Mouse (Mus musculus): Measurements from ENCODE around the gene Srxn1.

Srxn1 gene

DNA sequence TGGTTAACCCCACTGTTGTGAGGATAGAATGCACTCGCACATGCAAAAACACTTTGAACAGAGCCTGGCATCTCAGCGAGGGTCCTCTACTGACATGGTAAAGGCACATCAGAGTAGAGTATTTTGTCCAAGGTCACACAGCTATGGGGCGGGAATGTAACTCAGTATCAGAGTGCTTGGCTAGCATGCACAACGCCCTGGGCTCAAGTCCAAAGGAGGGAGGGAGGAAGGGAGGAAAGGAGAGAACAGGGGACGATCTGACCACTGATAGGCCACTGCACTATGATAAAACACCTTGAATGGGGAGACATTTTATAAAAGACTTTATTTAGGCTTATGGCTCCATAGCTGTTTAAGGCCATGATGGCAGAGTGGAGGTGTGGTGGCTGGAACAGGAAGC, 15.7 kb upstream of the Srxn1 start:
- CTCF ChIA-PET: interaction anchor here (0.6 kb wide), 1 partner anchor 22 kb away, joined by 3 read pairs; no protein-coding TSS in a partner anchor

DNA sequence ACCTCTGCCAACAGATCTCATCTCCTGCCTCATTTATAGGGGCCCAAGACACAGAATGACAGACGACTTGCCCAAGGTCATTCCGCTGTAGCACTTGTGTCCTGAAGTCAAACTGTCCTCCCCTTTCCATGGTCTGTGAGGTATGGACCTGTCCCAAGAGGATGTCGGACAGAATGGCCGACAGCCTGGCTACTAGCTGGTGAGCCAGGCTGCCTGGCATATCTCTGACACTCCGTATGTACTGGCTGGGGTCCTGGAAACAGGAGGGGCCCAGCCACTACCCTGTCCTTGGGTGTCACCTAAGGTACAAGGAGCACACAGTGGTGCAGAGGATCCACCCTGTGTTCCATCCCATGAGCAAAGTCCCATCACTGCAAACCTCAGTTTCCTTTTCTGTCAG, 14.8 kb upstream of the Srxn1 start:
- CTCF ChIA-PET: interaction anchor here (0.7 kb wide), 1 partner anchor 290 kb away, joined by 3 read pairs; no protein-coding TSS in a partner anchor

DNA sequence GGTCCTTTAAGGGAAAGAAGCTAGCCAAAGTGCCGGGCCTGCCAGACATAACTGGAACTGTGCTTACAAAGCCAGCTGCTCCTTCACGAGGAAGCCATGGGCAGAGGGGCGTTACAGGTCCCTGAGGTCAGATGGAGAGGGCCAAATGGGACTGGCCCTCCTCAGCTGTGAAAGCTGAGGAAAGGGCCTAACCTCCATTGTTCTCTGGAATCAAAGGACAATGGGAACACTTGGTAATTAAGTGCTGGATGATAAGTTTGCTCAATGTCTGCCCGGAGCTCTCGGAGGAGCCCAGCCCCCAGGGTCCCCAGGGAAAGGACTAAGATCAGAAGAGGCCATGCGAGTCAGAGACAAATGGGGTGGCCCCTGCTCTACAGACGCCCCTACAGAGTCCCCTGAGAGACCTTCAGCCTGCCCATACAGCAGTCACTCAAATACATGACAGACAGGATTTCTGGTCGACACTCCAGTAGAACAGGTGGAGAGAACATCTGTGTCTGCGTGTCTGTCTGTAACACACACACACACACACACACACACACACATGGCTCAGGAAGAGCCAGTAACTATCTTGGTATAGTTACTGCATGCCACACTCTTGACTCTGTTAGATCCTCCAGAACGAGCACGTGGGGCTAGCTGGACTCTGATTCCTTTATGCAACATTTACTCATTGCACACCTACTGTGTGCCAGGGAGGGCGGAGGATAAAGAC, 13.8 kb upstream of the Srxn1 start:
- CTCF ChIA-PET: no interaction called here

DNA sequence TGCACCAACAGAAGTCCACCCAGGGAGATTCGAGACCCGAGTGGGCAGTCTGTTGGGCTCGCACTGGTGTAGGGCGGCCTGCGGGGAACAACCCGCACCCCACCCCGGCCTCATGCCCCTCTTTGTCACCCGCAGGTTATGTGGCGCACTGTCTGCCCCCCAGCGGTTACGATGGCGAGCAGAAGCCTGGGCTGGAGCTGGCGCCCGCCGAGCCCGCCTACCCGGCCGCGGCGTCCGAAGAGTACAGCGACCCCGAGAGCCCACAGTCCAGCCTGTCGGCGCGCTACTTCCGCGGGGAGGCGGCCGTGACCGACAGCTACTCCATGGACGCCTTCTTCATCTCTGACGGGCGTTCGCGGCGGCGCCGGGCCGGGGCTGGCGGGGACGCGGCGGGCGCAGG, 12.4 kb upstream of the Srxn1 start:
- CTCF ChIA-PET: no interaction called here

DNA sequence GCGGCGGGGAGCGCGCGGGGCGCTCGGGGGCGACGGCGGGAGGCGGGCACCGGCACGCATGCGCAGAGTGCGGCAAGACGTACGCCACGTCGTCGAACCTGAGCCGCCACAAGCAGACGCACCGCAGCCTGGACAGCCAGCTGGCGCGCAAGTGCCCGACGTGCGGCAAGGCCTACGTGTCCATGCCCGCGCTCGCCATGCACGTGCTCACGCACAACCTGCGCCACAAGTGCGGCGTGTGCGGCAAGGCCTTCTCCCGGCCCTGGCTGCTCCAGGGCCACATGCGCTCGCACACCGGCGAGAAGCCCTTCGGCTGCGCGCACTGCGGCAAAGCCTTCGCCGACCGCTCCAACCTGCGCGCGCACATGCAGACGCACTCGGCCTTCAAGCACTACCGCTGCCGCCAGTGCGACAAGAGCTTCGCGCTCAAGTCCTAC, 11.9 kb upstream of the Srxn1 start:
- CTCF ChIA-PET: interaction anchor here (0.5 kb wide), 1 partner anchor 104 kb away, joined by 3 read pairs; no protein-coding TSS in a partner anchor

DNA sequence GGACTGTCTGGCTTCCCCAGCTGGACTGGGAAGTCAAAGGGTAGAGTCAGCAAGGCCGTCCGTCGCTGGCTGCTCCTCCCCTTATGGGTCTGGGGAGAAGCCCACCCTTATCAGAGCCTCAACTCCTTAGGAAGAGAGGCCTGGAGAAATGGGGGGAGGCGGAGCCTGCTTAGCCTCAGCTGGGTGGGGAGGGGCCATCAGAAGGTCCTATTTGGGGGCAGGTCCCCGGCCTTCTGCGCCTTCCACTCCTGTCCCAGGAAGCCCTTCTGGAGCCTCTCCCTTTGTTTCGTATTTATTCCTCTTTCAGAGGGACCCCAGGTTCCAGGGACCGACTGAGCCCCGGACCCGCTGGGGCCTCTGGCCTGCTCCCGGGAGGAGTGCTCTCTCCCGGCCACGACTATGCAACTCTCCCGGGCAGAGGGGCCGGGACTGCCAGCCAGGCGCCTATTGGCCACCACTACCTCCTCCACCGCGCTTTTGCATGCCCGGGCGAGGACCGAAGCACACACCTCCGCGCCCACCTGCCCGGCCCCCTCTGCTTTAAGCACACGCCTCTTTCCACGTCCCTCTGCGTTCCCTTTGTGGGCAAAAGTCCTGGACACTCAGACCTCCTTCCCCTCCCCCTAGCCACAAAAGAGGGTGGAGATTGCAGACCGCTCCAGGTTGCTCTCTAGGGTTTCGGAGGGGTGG, 10.3 kb upstream of the Srxn1 start:
- CTCF ChIA-PET: no interaction called here

DNA sequence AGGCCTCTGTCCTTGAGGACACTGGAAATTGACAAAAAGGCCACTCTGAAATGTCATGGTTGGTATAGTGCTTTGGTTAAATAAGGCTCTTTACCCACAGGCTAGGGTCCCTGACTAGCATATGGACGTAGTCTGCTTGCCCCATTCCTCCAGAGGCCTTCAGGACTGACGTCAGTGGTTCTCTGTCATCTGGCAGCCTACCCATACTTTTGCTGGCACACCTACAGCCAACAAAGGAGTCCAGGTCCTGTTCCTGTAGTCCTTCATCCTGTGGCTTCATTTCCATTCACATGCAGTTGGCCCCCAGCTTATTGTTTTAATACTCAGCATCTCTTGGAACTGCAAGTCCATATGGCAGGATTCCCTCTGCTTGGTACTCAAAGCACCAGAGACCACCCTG, 8.4 kb upstream of the Srxn1 start:
- CTCF ChIA-PET: no interaction called here

DNA sequence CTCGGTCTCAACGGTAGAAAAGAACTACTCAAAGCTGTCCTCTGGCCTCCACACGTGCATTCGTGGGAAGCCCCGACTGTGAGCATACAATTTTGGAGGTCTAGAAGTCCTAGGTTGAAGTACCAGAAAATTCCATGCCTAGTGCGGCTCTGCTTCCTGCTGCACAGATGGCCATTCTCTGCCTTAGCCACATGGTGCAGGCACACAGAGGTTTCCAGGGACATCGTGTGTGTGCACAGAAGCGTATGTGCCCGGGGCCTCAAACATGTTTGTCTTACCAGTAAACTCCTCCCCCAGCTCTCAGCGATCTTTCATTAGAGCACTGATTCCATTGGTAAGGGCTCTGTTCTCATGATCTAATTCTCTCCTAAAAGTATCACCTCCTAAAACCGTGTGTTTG, 7.4 kb upstream of the Srxn1 start:
- CTCF ChIA-PET: no interaction called here

DNA sequence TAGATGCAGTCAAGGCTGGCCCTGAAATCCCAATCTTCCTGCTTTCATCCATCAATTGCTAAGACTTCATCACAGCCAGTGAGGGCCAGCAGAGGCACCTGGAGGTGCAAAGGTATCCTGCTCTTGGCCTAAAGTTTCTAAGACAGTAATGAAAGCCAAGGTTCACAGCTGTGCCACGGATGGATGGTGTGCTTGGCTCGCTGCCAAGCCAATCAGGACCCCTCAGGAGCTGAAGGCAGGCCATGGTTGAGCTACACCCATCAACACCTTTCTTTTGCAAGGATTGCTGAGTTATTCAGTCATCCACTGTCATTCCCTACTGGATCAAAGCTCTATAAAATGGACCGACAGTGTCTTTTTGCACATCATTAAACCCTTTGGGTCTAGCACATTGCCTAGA, 5.8 kb upstream of the Srxn1 start:
- CTCF ChIA-PET: no interaction called here

DNA sequence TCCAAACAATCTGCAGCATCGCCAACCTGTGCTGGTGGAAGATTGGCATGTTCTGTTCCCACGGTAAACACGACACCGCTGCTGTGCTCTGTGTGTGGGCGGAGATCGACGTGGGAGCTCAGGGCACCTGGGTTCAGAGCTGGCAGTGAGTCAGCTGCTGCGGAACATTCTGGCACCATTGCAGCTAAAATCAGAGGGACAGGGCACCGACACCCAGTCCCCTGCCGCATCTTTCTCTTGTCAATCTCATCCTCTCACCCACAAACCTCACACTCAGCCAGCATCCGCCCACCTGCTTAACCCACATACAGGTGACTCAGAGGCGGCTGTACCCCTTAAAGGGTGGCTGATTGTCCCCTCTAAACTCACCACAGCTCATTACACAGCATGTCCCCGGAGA, 3.6 kb upstream of the Srxn1 start:
- CTCF ChIA-PET: no interaction called here

DNA sequence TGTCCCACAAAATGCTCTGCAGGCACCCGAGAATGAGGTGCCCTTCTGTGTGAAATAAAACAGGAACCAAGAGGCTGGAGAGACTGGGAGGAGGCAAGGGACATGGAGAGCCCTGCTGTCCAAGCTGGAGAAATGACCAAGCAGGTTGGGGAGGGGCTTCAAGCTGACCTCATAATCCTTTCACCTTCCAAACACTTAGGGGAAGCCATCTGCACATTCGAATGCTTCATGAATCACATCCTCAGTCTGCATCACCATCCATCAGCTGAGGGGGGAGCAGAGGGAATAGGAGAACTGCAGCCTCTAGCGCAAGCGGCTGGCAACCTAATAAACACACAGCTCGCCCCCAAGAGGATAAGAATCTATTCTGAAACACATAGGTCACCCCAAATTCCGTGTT, 2.9 kb upstream of the Srxn1 start:
- CTCF ChIA-PET: no interaction called here

DNA sequence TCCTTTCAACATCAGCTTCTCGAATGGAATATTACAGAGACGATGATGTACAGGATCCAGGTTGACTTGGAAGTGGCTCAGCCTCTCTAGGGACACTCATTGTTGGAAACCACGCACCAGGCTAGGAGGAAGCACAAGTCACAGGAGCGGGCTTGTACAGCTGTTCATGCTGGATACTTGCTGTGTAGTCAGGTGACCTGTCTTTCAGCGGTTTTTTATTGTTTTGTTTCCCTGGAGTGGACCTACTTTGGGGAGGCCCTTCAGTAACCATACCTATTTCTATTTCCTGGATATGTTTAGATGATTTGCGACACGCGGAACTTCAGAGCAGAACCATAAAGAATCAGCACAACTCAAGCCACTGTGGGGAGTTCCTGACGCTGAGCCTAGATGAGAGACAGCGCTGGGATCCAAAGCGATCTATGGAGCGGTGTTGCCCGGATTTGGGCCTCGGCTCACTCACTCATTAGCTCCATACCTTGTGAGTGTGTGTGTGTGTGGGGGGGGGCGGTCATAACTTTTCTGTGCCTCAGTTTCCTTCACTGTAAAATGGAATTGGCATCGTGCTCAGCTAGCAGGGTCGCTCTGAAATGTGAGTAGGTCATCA, 502 bp upstream of the Srxn1 start:
- CTCF ChIA-PET: no interaction called here

DNA sequence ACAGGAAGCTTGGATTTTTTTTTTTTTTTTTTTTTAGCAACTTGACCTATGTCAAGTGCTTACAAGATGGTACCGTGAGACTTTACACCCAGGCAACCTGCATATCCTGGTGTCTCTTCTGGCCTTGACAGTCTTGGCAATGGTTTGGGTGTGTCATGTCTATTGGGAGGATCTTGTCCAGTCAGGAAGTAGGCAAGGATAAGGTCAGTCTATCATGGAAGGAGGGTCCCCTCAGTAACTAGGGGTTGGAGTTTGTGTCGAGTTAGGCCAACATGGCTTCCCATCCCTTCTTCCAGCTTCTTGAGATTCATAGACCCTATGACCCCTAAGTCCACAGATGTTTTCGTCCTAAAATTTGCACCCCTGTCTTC, 894 bp downstream of the Srxn1 start:
- CTCF ChIA-PET: interaction anchor here (0.7 kb wide), 1 partner anchor 564 kb away, joined by 3 read pairs; no protein-coding TSS in a partner anchor

DNA sequence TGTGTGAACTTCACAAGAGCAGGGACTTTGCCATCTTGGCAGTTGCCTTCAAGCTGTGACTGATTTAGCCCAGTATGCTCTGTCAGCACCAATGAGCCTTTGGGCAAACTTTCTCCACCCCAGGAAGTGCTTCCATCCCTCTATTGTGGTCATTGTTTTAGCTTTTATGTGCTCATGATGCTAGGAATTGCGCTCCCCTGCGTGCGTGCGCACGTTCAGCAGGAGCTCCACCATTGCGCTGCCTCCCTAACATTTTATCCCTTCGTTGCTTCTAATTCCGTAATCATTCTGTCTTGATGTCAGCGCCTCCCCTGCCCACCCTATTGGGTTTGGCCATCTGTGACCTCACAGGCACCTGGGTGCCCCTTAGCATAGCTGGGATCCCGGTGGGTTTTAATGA, 1.3 kb downstream of the Srxn1 start:
- CTCF ChIA-PET: no interaction called here

DNA sequence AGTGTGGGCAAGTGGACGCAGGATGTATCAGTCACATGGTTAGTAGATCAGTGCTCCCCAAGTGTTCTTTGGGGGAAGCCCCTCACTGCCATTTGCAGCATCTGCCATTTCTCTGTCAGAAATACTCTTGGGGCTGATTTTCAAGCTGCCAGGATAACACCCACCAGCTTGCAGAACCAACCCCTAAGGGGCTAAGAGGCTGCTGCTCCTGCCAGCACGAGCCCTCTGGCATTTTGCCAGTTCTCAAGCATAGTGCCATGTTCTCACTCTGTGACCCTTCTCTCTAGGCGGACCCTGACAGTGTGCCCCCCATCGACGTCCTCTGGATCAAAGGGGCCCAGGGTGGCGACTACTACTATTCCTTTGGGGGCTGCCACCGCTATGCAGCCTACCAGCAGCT, 3.4 kb downstream of the Srxn1 start:
- CTCF ChIA-PET: no interaction called here

DNA sequence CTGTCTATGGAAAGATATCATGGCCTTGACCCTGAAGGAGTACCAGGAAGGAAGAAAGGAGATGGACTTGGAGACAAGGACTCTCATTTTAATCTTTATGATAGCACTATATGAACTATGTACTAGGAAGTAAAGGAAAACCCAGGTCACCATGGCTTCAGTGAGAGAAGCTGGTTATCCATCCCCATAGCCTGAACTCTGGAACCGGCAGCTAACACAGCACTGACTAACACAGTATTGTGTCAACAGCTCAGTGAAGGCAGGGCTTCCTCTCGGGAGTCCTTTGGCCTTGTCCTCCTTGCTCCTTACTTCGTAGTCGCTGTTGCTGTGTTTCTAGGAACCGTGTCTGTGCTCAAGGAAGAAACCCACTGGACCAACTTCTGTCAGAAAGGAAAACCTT, 4.1 kb downstream of the Srxn1 start:
- CTCF ChIA-PET: no interaction called here

DNA sequence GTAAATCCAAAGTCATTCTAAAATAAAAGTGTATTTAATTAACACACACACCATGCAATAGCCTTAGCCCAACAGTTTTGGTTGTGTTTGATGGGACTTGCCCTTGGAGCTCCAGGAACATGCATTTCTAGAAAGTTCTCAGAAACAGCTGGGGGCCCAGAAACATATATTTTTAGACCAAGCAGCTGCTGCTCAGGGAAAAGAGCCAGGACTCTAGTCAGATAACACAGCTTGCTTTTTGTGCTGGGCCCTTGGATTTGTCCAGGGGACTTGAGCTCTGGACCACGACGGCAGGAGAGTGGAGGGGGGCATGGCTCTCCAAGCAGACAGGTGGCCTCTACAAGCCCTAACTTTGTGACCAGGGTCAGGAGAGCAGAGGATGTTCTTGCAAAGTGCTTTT, 6.0 kb downstream of the Srxn1 start:
- CTCF ChIA-PET: interaction anchor here (0.9 kb wide), 1 partner anchor 49 kb away, joined by 3 read pairs; no protein-coding TSS in a partner anchor

DNA sequence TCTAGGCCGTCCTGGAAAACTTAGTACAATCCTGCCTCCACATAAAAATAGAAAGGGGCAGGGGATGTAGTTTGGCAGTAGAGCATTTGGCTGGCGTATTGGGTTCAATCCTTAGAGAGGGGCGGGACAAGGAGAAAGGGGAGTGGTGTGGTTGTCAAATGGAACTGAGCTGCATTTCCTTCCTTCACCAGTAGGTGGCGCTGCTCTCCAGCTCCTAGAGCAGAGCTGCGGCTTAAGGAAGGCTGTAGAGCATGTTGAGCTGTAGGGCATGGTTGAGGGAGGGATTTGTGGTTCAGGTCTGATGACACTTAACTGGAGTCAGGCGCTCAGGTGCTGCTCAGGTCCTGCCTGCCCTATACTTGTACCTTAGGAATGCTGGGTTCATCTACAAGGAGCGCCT, 6.6 kb downstream of the Srxn1 start:
- CTCF ChIA-PET: interaction anchor here (0.8 to 0.9 kb wide), 2 partner anchors 23 to 50 kb away, joined by 3 read pairs; no protein-coding TSS in a partner anchor

DNA sequence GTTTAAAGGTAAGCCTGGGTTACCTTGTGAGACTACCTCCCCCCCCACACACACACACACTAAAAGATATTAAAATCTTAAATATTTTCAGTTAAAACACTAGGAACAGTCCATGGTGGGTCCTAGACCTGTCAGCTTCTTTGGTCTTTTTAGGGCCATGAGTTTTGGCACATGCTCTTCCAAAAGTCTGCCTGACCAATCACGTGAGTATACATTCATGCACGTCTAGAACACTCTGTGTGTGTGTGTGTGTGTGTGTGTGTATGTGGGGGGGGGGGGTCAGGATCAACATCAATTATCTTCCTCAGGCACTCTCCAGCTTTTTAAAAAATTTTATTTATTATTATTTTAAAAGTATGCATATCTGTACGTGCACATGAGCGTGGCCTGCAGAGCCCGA, 7.2 kb downstream of the Srxn1 start:
- CTCF ChIA-PET: interaction anchor here (0.8 kb wide), 1 partner anchor 23 kb away, joined by 3 read pairs; no protein-coding TSS in a partner anchor

DNA sequence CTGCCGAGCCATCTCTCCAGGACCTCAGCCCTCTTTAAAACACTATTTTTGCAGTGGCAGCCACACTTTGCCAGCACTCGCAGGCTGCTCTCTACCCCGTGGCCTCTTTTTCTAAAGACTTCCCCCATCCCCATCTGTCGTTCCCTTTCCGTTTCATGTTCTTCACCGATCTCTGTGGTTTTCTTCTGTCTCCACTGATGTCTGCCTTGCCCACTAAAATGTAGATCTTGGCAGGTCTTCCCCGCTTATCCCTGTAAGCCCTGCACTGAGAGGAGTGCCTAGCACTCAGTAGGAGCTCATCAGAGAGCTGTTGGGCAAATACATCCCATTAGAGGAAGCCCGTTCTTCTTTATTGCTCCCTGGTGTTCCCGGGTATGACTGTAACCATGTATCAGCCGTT, 7.7 kb downstream of the Srxn1 start:
- CTCF ChIA-PET: no interaction called here

DNA sequence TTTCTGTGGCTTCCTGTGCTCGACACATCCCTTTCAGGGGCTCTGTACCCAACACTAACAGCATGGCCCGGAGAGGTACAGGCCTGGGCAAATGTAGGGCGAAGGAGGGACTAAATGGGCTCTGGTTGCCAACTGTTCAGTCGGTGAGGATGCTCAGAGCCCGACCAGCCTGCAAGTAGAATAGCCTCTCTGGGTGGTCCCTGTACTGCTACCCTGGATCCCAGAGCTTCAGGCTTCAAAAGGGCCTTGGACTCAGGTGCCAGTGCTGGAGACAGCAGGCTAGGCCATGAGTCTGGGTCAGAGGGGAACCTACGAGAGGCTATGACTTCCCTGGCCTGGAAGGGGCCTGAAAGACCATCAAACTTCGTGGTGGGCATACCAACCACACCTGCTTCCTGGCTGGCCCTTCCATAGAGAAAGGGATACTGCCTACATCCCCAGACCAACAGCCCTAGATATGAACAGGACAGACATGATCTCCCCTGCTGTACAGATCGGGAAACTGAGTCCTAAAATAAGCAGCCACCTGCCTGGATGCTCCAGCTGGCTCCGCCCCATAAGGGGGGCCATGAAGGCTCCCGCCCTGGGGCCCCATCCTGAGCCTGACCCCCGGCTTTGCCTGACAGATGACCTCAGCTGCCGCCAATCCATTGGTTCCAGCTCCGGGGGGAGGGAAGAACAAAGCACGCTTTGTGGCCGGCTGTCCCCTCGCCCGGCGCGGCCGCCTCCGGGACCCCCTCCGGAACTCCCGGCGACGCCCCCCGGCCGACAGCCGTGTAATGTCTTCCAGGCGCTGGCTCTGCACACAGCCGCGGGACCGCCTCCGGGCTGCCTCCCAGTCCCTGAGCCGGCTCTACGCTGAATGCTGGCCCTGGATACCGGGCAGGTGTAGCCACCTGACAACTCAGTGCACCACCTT, 9.0 kb downstream of the Srxn1 start:
- CTCF ChIA-PET: no interaction called here

DNA sequence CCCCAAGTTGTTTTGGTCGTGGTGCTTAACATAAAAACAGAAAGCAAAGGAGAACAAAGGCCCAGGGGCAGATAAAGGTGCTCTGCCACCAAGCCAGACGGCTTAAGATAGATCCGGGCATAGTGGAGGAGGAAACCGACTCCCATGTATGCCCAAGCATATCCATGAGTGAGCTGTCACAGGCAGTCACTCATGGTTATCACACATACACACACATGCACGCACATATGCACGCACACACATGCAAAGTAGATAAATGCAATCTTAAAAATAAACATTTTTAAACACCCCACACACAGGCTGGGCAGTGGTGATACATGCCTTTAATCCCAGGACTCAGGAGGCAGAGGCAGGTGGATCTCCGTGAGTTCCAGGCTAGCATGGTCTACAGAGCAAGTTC, 12.4 kb downstream of the Srxn1 start:
- CTCF ChIA-PET: no interaction called here
